Mouse (Mus musculus) frontal cortex, adult 2 months (tissue): ENCODE measurements around the gene Krtap31-2. TPM values are rescaled to one million over a fixed set of nuclear protein-coding genes. Genes with fewer than 3 reads are reported as not detected.

ENCODE experiments used
- DNase-seq, 2 experiments: peaks; one replicate each; pipeline ENCODE4 v3.0.0; 2022; ENCODE audit warnings: low spot score in 1 of 2; ENCODE audit errors: extremely low spot score in 1 of 2
- polyA plus RNA-seq: library from polyadenylated mRNA; depleted of rRNA; stranded (reverse); fragments of >200 nt; gene quantifications from 2 replicates; pipeline ENCODE4 v1.2.3, GENCODE M21; 2012; rRNA removed

Gene Krtap31-2
- polyA plus RNA-seq = not detected in 2 replicates

DNA sequence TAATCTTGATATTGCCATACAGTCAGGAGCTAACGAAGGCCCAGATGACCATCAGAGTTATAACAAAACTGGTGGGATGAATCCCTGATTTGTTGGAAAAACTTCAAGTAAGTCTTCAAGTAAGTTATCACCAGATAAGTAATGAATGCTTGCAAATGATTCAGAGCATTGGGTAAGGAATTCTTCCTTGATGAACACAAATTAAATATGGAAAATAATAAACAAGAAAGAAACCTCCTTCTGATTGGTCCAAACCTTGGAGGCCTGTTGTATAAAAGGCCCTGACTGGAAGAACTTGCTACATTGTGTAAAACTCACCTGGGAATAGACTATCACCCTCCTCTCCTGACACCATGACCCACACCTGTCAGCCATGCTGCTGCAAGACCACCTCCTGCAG is at the start of gene Krtap31-2:
Krtap31-2 (plus strand) TSS at position 301 of the 400 bp plus-strand sequence.
- DNase-seq = no peak

DNA sequence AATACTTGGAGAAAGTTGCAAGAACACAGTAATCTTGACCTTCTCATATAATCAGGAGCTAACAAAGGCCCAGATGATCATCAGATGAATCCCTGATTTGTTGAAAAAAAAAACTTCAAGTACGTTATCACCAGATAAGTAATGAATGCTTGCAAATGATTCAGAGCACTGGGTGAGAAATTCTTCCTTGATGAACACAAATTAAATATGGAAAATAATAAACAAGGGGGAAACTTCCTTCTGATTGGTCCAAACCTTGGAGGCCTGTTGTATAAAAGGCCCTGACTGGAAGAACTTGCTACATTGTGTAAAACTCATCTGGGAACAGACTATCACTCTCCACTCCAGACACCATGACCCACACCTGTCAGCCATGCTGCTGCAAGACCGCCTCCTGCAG is 28.5 kb upstream of the Krtap31-2 start, which contains the start of gene Krtap31-1:
Krtap31-1 (plus strand) TSS at position 301 of the 400 bp plus-strand sequence.
- no peak for DNase-seq

DNA sequence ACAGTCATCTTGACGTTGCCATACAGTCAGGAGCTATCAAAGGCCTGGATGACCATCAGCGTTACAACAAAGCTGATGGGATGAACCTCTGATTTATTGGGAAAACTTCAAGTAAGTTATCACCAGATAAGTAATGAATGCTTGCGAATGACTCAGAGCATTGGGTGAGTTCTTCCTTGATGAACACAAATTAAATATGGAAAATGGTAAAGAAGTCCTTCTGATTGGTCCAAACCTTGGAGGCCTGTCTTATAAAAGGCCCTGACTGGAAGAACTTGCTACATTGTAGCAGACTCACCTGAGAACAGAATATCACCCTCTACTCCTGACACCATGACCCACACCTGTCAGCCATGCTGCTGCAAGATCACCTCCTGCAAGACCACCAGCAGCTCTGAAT is 21.6 kb upstream of the Krtap31-2 start, which contains the start of gene Gm11565:
Gm11565 (plus strand) TSS at position 301 of the 400 bp plus-strand sequence.
- DNase-seq = no peak

DNA sequence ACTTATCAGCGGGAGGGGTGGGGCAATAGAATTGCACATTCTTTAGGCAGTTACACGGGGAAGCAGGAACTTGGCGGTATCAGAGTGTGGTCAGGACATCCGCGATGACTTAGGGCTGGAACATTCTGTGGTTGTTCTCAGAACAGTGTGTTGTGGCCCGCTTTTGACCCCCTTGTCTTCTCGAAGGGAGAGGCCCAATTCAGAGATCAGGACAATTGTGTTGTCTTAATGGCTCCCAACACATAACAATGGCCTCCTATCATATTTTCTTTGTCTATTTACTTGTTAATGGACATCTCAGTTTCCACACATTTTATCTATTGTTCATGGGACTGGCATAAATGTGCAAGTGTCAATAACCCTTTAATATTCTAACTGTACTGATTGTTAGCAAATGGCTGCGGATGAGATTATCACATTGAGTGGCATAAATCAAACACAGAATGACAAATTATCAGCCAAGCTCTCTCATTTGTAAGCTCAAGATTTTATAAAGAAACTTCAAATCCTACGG is 1.7 kb downstream of the Krtap31-2 start:
- no peak for DNase-seq

DNA sequence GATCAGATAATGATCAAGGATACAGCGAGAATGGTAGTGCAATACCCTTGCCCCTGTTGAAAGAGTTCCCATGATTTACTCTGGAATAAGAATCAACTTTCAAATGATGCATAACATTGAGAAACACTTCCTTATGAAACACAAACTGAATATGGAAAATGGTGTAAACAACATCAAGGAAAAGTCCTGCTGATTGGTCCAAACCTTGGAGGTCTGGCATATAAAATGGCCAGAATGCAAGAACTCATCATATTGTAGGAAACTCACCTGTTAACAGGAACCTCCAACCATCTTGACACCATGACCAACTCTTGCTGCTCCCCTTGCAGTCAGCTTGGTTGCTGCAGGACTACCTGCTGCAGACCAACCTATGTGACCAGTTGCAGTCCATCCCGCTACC is 12.1 kb downstream of the Krtap31-2 start, which contains the start of gene Krtap9-5:
Krtap9-5 (plus strand) TSS at position 301 of the 400 bp plus-strand sequence.
- no peak for DNase-seq

DNA sequence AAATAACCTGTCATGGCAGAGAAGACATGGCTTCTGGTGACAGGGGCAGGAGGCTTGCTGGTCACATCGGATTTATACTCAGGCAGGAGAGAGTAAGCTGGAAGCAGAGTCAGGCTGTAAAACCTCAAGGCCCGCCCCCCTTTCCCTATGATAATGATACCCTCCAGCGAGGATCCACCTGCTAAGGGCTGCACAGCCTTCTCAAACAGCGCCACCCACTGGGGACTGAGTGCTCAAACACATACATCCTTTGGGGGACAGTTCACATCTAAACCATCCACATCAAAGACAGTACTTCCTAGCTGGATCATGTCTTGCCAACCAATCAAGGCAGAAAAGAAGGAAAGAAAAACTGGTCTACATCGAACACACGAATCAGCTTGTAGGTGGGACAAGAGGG is 28.1 kb downstream of the Krtap31-2 start:
- no peak for DNase-seq

DNA sequence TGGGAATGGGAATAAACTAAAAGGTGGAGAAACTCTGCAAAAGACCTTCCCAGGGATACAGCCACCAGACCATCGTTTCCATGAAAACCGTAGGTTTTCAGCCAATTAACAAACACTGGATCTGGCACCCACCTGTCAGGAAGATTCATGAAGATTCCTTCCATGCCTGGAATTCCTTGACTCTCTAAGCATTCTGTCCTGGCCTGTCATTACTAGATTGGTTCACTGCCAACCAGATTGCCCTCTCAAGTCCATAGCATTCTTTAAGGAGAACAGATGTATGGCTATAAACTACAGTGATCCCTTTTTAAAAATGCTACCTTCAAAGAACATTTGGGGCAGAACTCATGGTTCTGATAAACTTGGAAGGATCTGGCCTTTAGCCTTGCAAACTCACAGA is 29.9 kb downstream of the Krtap31-2 start:
- no peak for DNase-seq

DNA sequence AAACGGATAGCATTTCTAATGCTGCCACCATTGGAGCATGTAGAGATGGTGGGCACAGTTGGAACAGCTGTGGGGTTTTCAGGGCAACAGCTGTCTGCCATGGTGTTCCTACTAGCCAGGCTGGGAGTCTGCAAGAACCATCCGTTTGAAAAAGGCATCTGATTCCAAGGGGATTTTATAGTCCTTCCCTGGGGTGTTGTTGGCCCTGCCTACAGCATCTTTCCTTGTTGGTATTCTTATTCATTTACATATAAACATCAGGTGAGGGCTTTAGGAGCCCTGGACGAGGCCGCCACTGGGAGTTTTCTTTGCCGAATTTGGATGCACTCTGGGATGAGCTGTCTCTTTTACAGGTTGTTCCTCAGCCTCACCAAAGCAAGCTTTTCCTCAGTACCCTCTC is 42.9 kb downstream of the Krtap31-2 start, which contains the start of gene Krtap29-1:
Krtap29-1 (minus strand) TSS at position 101 of the 400 bp plus-strand sequence.
- no peak for DNase-seq

DNA sequence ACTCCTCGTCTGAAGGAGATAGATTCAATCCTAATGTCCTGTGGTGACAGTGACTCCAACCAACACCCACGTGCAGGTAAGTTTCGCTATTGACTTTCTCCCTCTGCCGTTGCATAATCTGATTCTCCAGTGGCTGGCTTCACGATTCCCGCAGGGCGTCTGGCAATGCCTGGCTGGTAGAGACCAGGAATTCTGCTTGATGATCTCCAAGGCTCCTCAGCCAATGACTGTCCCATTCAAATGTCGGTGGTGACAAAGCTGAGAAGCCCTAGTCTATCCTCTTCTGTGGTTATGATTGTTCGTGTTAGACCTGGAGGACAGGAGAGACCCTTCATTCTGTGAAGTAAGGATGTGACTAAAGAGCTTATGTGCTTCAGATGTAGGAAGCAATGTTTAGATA is 46.6 kb downstream of the Krtap31-2 start:
- no peak for DNase-seq

DNA sequence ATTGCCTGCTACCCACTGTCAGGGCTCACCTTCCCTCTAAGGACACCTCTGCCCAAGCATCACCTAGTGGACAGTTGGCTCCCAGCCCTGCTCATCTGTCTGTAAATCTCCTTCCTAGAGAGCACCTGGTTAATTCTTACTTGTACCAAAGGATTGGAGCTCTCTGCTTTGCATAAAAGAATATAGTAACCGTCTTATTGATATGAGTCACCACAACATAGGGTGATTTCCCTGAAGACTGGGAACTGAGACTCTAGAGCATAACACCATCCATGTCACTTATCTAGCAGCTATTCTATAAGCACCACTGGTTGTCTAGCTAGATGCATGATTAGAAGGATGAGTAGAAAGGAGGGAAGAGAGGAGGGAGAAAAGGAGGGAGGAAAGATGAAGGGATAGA is 47.4 kb downstream of the Krtap31-2 start:
- DNase-seq = no peak

DNA sequence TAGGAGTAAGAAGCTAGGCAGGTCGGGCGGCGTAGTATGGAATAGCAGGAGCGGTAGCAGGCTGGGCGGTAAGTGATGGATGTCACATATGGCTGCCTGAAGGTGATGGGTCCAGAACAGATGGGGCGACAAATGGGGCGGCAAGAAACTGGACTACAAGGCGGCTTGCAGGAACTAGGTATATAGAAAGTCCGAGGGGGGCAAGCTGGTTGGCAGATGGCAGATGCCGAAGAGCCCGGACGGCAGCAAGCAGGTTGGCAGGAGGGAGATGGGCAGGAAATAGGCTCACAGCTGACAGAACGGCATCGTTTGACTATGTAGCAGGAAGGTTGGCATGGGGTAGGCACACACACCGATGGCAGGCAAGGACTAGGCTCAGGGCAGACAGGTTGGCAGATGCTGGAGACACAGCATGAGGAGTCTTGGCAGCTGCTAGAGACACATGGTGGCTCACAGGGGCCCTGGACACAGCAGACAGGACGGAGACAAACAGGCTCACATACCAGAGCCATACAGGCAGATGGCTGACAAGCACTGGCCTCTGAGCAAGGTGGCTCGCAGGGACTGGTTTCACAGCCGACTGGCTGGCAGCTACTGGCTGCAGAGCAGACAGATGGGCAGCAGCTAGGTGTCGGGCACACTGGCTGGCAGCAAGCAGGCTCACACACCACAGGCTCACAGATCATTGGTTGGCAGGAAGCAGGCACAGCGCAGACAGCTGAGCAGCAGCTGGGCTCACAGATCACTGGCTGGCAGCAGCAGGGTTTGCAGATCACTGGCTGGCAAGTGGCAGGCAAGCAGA is 49.4 kb downstream of the Krtap31-2 start:
- peak; percentile 52 to 53 for DNase-seq

DNA sequence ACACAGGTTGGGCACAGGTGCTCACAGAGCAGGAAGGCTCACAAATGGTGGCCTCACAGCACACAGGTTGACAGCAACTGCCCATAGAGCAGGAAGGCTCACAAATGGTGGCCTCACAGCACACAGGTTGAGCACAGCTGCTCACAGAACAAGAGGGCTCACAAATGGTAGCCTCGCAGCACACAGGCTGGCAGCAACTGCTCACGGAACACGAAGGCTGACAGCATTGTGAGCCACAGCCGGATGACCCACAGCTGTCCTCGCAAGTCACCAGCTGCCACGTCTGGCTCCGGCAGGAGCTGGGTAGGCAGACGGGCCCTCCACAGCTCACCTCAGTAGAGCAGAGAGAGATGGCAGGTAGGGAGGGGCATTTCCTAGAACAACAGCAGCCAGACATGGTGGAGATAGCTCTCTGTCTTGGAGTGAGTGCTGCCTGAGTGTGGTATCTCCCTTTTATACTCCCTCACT is 50.1 kb downstream of the Krtap31-2 start, which contains the start of gene Krtap16-1:
Krtap16-1 (minus strand) TSS at position 418 of the 468 bp plus-strand sequence.
- no peak for DNase-seq

Other genes with a start within 250 kb of the Krtap31-2 start
- not detected in 2 replicates for gene Gm14190, start 245.6 kb upstream of the Krtap31-2 start, polyA plus RNA-seq
- gene Gm14180, start 202.0 kb upstream of the Krtap31-2 start, polyA plus RNA-seq = not detected in 2 replicates
- not detected in 2 replicates for gene Gm11595, start 163.4 kb upstream of the Krtap31-2 start, polyA plus RNA-seq
- gene Krtap4-8, start 155.6 kb upstream of the Krtap31-2 start, polyA plus RNA-seq = not detected in 2 replicates
- not detected in 2 replicates for gene Krtap4-9, start 151.1 kb upstream of the Krtap31-2 start, polyA plus RNA-seq
- gene Gm11596, start 142.8 kb upstream of the Krtap31-2 start, polyA plus RNA-seq = not detected in 2 replicates
- not detected in 2 replicates for gene Gm11569, start 137.4 kb upstream of the Krtap31-2 start, polyA plus RNA-seq
- not detected in 2 replicates for gene Gm11554, start 131.8 kb upstream of the Krtap31-2 start, polyA plus RNA-seq
- not detected in 2 replicates for gene Krtap4-13, start 126.4 kb upstream of the Krtap31-2 start, polyA plus RNA-seq
- gene Gm11564, start 120.6 kb upstream of the Krtap31-2 start, polyA plus RNA-seq = not detected in 2 replicates
- gene 2300003K06Rik, start 98.2 kb upstream of the Krtap31-2 start, polyA plus RNA-seq = not detected in 2 replicates
- not detected in 2 replicates for gene Krtap4-16, start 84.7 kb upstream of the Krtap31-2 start, polyA plus RNA-seq
- gene Gm11568, start 78.4 kb upstream of the Krtap31-2 start, polyA plus RNA-seq = not detected in 2 replicates
- not detected in 2 replicates for gene Gm11559, start 71.8 kb upstream of the Krtap31-2 start, polyA plus RNA-seq
- not detected in 2 replicates for gene Krtap9-1, start 62.9 kb upstream of the Krtap31-2 start, polyA plus RNA-seq
- not detected in 2 replicates for gene Gm11567, start 57.1 kb upstream of the Krtap31-2 start, polyA plus RNA-seq
- gene Krtap31-1, start 28.4 kb upstream of the Krtap31-2 start, polyA plus RNA-seq = not detected in 2 replicates
- gene Gm11565, start 21.5 kb upstream of the Krtap31-2 start, polyA plus RNA-seq = not detected in 2 replicates
- not detected in 2 replicates for gene Krtap9-5, start 12.2 kb downstream of the Krtap31-2 start, polyA plus RNA-seq
- not detected in 2 replicates for gene Krtap29-1, start 42.8 kb downstream of the Krtap31-2 start, polyA plus RNA-seq
- gene Krtap16-1, start 50.3 kb downstream of the Krtap31-2 start, polyA plus RNA-seq = 0.08 TPM in 1 of 2 replicates, not detected in the other
- not detected in 2 replicates for gene Krtap17-1, start 57.7 kb downstream of the Krtap31-2 start, polyA plus RNA-seq
- not detected in 2 replicates for gene Krt33a, start 79.9 kb downstream of the Krtap31-2 start, polyA plus RNA-seq
- not detected in 2 replicates for gene Krt33b, start 93.6 kb downstream of the Krtap31-2 start, polyA plus RNA-seq
- gene Krt34, start 105.3 kb downstream of the Krtap31-2 start, polyA plus RNA-seq = not detected in 2 replicates
- not detected in 2 replicates for gene Krt31, start 114.3 kb downstream of the Krtap31-2 start, polyA plus RNA-seq
- 0.06 TPM in 1 of 2 replicates, not detected in the other for gene Krt32, start 151.9 kb downstream of the Krtap31-2 start, polyA plus RNA-seq
- gene Krt35, start 159.9 kb downstream of the Krtap31-2 start, polyA plus RNA-seq = not detected in 2 replicates
- not detected in 2 replicates for gene Krt36, start 169.3 kb downstream of the Krtap31-2 start, polyA plus RNA-seq
- not detected in 2 replicates for gene Krt13, start 185.3 kb downstream of the Krtap31-2 start, polyA plus RNA-seq
- not detected in 2 replicates for gene Krt15, start 199.6 kb downstream of the Krtap31-2 start, polyA plus RNA-seq
- 1.6 and 3.7 TPM in 2 replicates for gene Krt19, start 212.4 kb downstream of the Krtap31-2 start, polyA plus RNA-seq